Mouse (Mus musculus): Measurements from ENCODE around the gene Gnptab.
"Not testable (repeated sequence)": the region's sequence is repeated elsewhere in the genome, so short reads cannot be mapped to it uniquely, and the experiment has no call there.

Gene Gnptab

DNA sequence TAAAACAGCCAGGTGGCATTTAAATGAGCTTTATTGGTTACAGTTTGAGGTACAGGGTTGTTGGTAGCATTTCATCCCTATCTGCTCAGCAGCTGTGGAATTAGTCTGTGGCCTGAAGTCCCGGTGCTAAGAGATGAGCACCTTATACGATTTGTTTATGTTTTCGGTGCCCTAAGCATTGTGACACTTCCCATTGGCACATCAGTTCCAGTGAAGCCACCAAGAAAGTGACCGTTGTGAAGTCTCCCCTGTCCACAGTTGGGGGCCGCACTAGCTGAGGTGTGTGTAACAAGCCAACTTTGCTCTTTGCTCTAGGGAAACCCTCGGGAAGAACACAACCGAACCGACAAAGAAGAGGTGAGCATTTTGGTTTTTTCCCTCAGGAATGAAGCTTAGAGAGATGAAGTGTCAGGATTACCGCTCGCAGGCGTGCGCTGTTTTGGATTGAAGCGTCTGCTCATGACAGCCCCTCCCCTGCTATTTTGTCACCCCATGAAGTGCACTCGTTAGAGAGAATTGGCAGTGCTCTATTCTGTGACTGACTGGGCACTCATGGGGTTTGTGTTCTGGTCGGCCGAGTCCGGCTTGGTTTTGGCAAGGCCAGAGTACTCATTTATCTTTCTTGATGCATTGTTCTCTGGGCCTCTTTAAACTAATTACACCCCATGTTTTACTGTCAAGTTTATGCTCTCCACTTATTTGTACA, 33.5 kb downstream of the Gnptab start:
- no peak for DNase-seq (ENCODE audit: low spot score in 2 of 2)

DNA sequence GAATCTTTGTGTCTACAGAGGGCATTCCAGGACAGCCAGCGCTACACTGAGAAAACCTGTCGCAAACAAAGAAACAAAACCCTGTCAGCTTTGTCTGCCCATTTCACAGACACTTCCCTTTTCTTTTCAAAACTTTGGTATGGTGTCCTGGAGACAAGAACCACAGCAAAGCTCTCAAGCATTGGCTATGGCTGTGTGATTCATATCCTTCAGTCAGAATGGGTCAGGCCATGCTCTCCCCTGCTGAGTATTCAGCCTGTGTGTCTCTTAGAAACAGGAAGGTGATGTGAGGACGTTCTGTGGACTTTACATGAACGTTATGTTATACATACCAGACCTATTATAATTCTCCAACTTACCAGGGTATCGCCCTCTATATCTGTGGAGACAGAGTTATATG, 38.8 kb downstream of the Gnptab start:
- no peak for DNase-seq (ENCODE audit: low spot score in 2 of 2)

DNA sequence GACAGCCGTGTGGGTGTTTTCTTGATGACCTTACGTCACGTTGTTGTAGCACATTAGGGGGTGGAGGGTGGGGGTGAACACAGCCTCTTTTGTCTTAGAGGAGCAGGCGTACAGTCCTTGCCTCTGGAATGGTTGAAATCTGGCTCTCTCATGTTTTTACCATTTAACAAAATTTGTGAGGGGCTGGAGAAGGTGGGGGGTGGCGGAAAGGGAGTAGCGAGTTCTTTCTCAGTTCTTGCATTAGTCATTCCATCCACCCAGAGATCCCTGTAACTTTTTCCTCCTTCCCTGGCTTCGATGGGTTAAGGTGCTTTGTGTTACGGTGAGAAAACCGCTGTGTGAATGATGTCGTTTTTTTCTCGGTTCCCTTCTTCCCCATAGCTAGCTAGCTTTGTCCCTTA, 41.2 kb downstream of the Gnptab start:
- DNase-seq (ENCODE audit: low spot score in 2 of 2), result no peak

DNA sequence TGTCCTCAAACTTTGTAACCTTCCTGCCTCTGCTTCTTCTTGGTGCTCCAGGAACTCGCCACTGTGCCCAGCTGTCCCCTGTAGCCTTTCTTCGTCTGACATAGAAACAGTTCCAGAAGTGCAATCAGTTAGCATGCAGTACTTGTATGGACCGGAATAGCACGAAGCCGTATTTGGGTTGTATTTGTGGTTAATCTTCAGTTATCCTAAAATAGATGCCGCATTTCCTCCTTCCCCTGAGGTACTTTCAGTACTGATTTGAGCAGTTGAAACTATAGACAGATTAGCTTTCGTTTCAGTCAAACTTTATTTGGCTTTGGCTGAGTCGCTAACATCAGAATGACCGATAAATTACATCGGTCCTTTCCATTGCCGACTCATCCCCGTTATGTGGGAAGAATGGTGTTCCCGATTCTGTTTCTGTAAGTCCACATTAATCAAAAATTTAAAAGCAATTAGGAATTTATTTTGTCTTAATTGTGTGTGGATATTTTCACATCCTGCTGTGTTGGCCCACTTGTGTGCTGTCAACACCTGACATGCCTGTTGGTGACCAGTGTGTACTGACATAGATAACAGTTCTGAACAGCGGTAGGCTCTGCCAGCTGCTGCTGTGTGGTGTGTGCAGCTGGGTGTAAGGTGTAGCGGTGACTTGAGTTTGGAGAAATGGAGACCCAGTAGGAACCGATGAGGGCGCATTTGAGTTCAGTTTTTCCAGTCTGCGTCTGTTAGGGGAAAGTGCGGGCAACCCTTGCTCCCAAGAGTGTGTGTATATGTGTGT, 41.9 kb downstream of the Gnptab start:
- DNase-seq (ENCODE audit: low spot score in 2 of 2), result no peak

DNA sequence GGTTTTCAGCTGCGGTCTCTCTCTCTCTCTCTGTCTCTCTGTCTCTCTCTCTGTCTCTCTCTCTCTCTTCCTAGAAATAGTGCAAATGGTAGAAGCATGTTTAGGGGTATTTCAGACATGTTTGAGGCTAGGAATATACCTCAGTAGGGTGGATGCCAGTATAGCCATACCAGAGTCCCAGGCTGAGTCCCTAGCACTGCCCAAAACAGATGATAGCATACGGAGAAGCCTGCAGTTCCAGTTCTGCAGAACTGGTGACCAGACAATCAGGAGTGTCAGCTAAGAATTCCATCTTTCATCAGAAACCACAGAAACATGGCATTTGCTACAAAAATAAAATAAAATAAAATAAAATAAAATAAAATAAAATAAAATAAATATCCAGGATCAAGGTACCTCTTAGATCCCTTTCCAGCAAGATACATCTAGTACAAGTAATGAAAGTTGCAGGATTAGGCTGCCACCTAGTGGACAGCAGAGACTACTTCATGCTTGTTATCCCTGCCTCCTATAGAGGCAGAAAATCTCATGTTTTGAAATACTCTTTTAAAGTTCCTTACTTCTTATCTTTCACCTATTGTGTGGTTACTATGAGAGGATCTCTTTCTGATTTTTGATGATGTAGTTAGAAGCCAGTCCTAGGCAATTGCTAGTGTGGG, 47.4 kb downstream of the Gnptab start:
- DNase-seq (ENCODE audit: low spot score in 2 of 2), result peak; percentile 49 to 76

DNA sequence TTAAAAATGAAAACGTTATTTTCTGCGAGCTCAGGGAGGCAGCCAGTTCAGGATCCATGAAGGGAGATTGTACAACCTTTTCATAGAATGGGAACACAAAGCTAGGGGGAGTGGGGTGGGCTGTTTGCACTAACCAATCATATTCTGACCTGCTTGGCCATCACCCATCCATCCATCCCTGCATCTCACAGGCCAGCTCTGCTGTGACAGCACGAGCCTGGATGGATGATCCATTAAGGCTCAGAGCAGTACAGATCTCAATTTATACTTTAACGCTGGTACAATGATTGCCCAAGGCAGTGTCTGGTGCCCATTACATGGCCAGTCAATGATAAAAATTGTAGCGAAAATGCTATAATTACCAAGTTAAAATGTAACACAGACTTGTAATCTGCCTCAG, 48.0 kb downstream of the Gnptab start:
- DNase-seq (ENCODE audit: low spot score in 2 of 2), result no peak

DNA sequence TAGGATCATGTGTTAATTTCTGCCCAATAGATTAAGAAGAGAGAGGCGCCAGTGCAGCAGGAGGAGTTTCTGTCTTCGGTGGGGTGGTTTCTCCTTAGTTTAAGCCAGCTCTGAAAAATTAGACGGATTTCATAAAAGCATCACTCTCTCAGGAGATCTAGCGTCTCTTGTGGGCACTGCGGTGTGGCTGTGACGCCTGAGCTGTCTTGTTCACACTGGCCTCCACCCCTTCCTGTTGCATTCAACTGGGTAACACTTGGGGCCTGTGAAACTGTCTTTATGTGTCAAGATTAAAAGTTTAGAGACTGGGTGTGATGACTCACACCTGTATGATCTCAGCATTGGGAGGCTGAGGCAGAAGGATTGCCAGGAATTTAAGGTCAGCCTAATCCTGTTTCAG, 49.1 kb downstream of the Gnptab start:
- DNase-seq (ENCODE audit: low spot score in 2 of 2), result no peak

DNA sequence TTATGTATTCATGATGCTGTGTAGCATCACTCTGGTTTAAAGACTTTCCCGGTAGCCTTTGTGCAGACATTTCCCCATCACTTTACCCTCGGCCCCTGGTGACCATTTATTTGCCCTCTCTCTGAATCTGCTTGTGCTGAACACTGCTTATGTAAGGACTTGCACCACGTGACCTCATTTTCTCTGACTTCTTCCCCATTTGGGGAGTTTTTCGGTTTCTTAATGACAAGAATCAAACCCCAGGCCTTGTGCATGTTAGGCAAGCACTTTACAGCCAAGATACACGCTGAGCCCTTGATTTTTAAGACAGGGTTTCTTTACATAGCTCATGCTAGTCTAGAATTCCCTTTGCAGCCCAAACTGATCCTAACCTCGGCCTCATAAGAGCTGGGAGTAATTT, 62.3 kb downstream of the Gnptab start:
- DNase-seq (ENCODE audit: low spot score in 2 of 2), result no peak

DNA sequence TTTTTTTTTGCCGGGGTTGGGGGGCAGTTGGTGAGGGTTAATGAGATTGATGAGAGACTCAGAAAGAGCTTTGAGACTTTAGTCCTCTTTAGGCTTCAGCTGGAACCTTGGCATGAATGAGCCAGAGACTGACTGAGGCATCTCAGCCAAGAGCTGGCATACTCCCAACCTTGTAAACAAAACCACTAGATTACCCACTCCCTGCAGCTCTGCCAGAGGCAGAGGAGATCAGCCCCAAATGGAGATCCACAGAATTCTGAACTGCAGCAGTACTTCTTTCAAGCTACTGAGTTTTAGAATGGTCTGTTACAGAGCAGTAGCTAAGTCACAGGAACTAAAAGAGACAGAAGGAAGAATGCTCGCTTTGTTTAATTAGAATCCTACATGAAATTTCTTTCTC, 72.3 kb downstream of the Gnptab start:
- DNase-seq (ENCODE audit: low spot score in 2 of 2), result peak; percentile 36 to 43

DNA sequence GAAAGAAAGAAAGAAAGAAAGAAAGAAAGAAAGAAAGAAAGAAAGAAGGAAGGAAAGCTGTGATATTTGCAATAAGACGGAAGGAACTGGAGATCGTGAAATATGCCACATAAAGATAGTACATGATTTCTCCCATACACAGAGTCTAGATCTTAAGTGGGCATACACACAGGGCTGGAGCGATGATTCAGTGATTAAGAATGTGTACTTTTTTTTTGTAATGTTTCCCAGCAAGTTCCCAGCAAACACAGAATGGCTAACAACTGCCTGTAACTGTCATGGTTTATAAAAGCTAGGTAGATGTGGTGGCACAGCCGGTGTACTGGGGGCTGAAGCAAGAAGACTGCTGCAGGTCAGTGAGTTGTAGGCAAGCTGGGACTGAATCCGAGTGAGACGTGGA, 73.1 kb downstream of the Gnptab start:
- no peak for DNase-seq (ENCODE audit: low spot score in 2 of 2)

DNA sequence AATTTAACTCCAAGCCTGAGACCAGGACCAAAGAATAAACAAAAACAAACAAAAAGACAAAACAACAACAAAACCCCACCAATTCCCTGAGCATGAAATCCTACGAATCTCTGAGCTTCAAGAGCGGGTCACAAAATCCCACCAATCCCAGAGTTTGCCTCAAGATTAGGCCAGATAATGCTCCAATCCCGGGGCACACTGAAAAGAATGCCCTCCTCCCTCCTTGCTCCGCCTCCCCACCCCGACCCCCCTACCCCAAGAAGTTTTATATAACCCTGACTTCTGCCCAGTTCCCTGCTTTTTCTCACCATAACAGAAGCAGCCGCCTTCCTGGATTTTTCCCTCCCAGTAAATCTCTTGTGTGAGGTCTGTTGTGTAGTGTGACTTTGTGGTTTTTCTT, 78.9 kb downstream of the Gnptab start:
- DNase-seq (ENCODE audit: low spot score in 2 of 2), result no peak

DNA sequence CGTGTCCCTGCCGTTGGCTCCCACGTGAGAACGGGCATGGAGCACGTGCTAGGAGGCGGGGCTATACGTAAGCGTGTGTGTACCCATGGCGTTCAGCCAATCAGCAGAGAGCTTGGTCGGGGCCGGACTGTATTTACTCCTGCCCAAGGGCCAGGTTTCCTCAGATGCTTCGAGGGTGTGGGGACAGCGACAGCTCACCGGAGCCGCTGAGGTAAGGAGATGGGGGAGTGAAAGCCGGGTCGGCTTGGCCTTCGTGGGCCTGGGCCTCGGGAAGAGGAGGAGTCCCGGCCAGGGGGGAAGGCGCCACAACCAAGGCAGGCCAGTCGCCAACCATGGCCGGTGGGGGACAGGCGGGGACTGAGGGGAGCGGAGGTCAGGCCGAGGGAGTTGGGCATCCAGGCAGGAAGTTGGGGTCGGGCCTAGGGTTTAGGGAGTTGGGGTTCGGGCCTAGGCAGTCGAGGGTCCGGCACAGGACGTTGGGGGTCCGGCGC, 80.6 kb downstream of the Gnptab start, which contains the start of gene Sycp3:
Sycp3 (plus strand) TSS at position 68 of the 491 bp plus-strand sequence.
- DNase-seq (ENCODE audit: low spot score in 2 of 2), result no peak

DNA sequence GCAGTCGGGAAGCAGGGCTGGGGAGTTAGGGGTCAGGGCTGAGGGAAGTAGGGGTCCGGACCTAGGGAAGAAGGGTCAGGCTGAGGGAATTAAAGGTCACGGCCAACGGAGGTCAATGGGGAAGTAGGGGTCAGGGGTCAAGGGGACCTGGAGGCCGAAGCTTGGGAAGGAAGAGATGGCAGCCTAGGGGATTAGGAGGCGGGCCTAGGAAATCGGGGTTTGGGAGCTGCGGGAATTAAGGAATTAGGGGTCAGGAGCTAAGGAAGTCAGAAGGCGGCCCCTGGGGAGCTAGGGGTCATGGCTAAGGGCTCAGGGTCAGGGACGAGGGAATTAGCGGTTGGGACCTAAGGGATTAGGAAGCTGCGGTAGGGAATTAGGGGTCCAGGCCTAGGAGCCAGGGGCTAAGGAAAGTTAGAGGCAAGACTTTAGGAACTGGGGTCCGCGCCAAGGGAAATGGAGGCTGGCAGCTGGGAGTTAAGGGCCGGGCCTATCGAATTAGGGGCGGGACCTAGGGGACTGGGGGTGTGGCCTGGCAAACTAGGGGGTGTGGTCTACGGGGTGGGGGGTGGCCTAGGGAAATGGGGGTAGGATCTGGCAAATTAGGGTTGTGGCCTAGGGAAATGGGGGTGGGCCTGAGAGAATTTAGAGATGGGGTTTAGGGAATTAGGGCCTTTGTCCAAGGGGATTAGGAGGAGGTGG, 81.3 kb downstream of the Gnptab start:
- DNase-seq (ENCODE audit: low spot score in 2 of 2), result no peak

DNA sequence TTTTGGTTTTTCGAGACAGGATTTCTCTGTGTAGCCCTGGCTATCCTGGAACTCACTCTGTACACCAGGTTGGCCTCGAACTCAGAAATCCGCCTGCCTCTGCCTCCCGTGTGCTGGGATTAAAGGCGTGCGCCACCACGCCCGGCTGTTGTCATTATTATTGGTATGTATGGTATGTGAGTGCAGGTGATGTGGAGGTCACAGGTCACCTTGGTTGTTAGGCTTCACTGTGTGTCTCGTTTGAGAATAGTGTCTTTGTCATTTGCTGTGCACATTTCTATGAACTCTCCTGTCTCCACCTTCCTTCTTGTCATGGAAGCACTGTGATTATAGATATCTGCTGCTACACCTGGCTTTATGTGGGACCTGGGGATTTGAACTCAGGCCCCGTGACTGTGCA, 103.9 kb downstream of the Gnptab start:
- DNase-seq (ENCODE audit: low spot score in 2 of 2), result not testable (repeated sequence)

DNA sequence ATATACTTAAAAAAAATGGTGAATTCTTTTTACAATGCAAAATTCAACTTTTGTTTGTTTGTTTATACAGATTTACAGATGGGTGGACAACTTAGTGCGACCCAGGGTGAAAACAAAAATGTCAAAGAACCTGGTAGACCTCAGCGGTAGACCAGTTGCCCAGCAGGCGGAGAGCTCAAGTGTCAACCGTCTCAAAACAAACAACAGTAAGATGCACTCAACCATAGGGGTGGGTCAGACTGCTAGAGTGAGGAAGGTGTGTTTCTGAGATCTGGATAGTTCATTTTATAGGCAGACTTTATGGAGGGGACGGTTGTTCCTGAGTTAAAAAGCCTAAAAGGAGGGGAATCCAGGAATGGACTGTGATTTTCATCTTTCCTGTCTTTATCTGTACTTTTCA, 109.7 kb downstream of the Gnptab start:
- no peak for DNase-seq (ENCODE audit: low spot score in 2 of 2)

DNA sequence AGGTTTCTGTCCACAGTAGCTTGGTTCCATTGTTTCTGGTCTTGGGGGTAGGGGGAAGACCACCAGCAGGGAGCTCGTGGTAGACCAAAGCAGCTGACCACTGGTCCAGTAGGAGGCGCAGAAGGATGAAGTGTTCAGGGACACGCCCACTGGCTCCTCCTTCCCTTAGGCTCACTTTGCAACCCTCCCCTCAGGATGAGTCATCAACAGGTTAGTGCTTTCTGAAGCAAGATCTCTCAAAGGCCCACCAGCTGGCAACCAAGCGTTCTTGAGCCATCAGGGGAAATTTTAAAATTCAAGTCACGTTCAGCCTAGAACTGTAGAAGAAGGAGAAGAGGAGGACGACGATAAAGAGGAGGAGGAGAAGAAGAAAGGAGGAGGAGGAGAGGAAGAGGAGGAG, 112.7 kb downstream of the Gnptab start:
- no peak for DNase-seq (ENCODE audit: low spot score in 2 of 2)

DNA sequence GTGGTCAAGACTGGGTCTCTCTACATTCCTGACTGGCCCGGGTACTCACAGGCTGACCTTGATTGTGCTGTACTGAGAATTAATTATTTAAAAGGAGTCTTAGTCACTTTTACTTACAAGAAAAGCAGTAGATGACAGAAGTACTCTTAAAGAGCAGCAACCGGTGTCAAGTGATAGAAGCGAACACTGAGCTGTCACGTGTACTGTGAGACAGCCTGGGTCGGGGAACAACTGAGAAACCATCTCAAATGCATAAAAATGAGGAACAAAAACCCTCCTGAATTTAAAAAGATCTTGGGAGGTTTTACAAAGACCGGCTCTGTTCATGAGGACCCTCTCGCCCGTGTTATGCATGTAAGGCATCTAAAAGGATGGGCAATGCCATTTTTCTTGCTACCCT, 113.7 kb downstream of the Gnptab start:
- no peak for DNase-seq (ENCODE audit: low spot score in 2 of 2)

DNA sequence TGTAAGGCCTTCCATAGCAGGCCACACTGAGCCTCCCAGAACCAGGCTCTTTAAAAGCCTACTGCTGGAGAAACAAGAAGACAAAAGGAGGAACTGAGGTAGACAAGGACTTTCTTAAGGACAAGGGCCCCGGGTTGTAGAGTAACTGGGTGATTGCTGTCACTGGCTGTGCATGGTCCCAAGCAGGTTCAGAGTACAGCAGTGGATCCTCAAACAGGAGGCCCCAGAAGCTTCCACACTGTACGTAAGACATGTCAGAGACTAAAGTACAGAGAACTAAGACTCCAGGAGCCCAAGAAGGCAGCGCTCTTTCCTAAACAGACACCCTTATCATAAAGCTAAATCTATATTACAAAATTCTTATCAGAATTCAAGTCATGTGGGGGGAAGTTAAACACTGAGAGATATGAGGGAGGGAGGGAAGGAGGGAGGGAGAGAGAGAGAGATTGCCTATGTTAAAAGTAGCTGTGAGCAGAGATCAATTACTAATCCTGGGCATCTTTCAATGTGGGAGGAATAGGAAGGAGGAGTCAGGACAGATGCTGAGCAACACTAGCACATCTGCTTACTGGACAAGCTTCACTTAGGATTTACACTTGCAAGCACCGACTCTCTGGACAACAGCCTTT, 116.1 kb downstream of the Gnptab start:
- DNase-seq (ENCODE audit: low spot score in 2 of 2), result no peak

Measured in right cerebral cortex, adult 2 months (tissue).